Mouse (Mus musculus): ENCODE results near the gene Slc24a3.

Slc24a3 gene

GRCm38 (mm10) chr2:145420967-145421888 is 253.7 kb downstream of the Slc24a3 start:
- DNase-seq (ENCODE audit: inconsistent age in 2 of 2, low spot score in 1 of 2): no peak

- DNase-seq (ENCODE audit: inconsistent age in 2 of 2, low spot score in 1 of 2): no peak
Observed at GRCm38 (mm10) chr2:145421889-145422212, 254.3 kb downstream of the Slc24a3 start.

GRCm38 (mm10) chr2:145429982-145430381 is 262.4 kb downstream of the Slc24a3 start:
- DNase-seq (ENCODE audit: inconsistent age in 2 of 2, low spot score in 1 of 2): no peak

- DNase-seq (ENCODE audit: inconsistent age in 2 of 2, low spot score in 1 of 2): no peak
Observed at GRCm38 (mm10) chr2:145434068-145434467, 266.5 kb downstream of the Slc24a3 start.

- no peak for DNase-seq (ENCODE audit: inconsistent age in 2 of 2, low spot score in 1 of 2)
Observed at GRCm38 (mm10) chr2:145438336-145438735, 270.8 kb downstream of the Slc24a3 start.

GRCm38 (mm10) chr2:145439755-145440154 is 272.2 kb downstream of the Slc24a3 start:
- DNase-seq (ENCODE audit: inconsistent age in 2 of 2, low spot score in 1 of 2): no peak

- DNase-seq (ENCODE audit: inconsistent age in 2 of 2, low spot score in 1 of 2): no peak
Observed at GRCm38 (mm10) chr2:145457106-145457747, 289.7 kb downstream of the Slc24a3 start.

- peak in 1 of 2 experiments; percentile 26 for DNase-seq (ENCODE audit: inconsistent age in 2 of 2, low spot score in 1 of 2)
Observed at GRCm38 (mm10) chr2:145460854-145461423, 293.4 kb downstream of the Slc24a3 start.

GRCm38 (mm10) chr2:145462253-145462652 is 294.7 kb downstream of the Slc24a3 start:
- no peak for DNase-seq (ENCODE audit: inconsistent age in 2 of 2, low spot score in 1 of 2)

GRCm38 (mm10) chr2:145468701-145469325 is 301.3 kb downstream of the Slc24a3 start:
- no peak for DNase-seq (ENCODE audit: inconsistent age in 2 of 2, low spot score in 1 of 2)

- DNase-seq (ENCODE audit: inconsistent age in 2 of 2, low spot score in 1 of 2): no peak
Observed at GRCm38 (mm10) chr2:145477484-145477883, 309.9 kb downstream of the Slc24a3 start.

- DNase-seq (ENCODE audit: inconsistent age in 2 of 2, low spot score in 1 of 2): no peak
Observed at GRCm38 (mm10) chr2:145479676-145480075, 312.1 kb downstream of the Slc24a3 start.

GRCm38 (mm10) chr2:145500231-145500630 is 332.7 kb downstream of the Slc24a3 start:
- DNase-seq (ENCODE audit: inconsistent age in 2 of 2, low spot score in 1 of 2): no peak

- no peak for DNase-seq (ENCODE audit: inconsistent age in 2 of 2, low spot score in 1 of 2)
Observed at GRCm38 (mm10) chr2:145501472-145501871, 333.9 kb downstream of the Slc24a3 start.

- peak; percentile 8 to 69 for DNase-seq (ENCODE audit: inconsistent age in 2 of 2, low spot score in 1 of 2)
Observed at GRCm38 (mm10) chr2:145507702-145508101, 340.1 kb downstream of the Slc24a3 start.

GRCm38 (mm10) chr2:145510650-145511225 is 343.2 kb downstream of the Slc24a3 start:
- peak in 1 of 2 experiments; percentile 41 for DNase-seq (ENCODE audit: inconsistent age in 2 of 2, low spot score in 1 of 2)

GRCm38 (mm10) chr2:145515956-145516355 is 348.4 kb downstream of the Slc24a3 start:
- DNase-seq (ENCODE audit: inconsistent age in 2 of 2, low spot score in 1 of 2): no peak

GRCm38 (mm10) chr2:145517346-145517745 is 349.8 kb downstream of the Slc24a3 start:
- DNase-seq (ENCODE audit: inconsistent age in 2 of 2, low spot score in 1 of 2): peak; percentile 54 to 89

- DNase-seq (ENCODE audit: inconsistent age in 2 of 2, low spot score in 1 of 2): no peak
Observed at GRCm38 (mm10) chr2:145522017-145522416, 354.5 kb downstream of the Slc24a3 start.

GRCm38 (mm10) chr2:145523381-145523780 is 355.8 kb downstream of the Slc24a3 start:
- DNase-seq (ENCODE audit: inconsistent age in 2 of 2, low spot score in 1 of 2): no peak

- DNase-seq (ENCODE audit: inconsistent age in 2 of 2, low spot score in 1 of 2): no peak
Observed at GRCm38 (mm10) chr2:145527151-145527550, 359.6 kb downstream of the Slc24a3 start.

Data from adrenal gland, adult (tissue).